Mouse (Mus musculus) heart, embryonic 14.5 days (tissue): Measurements from ENCODE around the gene Serpina10. TPM values are rescaled to one million over a fixed set of nuclear protein-coding genes. Genes with fewer than 3 reads are reported as not detected.
"Not testable (repeated sequence)": the region's sequence is repeated elsewhere in the genome, so short reads cannot be mapped to it uniquely, and the experiment has no call there.

Experiments used
- ATAC-seq: fragments of 200-750 bp; cut with Nextera tagmentation; 2 replicates; pipeline ENCODE4 v1.8.0; 2017; ENCODE audit warnings: low read depth, moderate TSS enrichment; ENCODE audit not compliant: insufficient number of reproducible peaks, insufficient read depth, low FRiP score
- H3K27ac ChIP-seq, 2 experiments: fragments of 200-500 bp in 1 of 2; fragments of 300-500 bp in 1 of 2; sonication (generic) in 1 of 2; replicated peaks in 1 of 2; 2 replicates each; pipeline ENCODE4 v1.5.1; 2012 to 2014; ENCODE audit warnings: low read depth in 2 of 2, low read length in 2 of 2, control low read depth in 1 of 2, mild to moderate bottlenecking in 1 of 2, mixed read lengths in 1 of 2; ENCODE audit not compliant: control insufficient read depth in 1 of 2, insufficient read depth in 1 of 2
- H3K27me3 ChIP-seq: fragments of 300-500 bp; sonication (generic); 2 replicates; pipeline ENCODE4 v1.6.1; 2014; ENCODE audit warnings: mild to moderate bottlenecking, low read length, control low read depth; ENCODE audit not compliant: control insufficient read depth, insufficient read depth
- H3K36me3 ChIP-seq: fragments of 300-500 bp; sonication (generic); 2 replicates; pipeline ENCODE4 v1.6.1; 2014; ENCODE audit warnings: mild to moderate bottlenecking, control low read depth, low read length, mixed read lengths; ENCODE audit not compliant: control insufficient read depth, insufficient read depth
- H3K4me1 ChIP-seq, 2 experiments: fragments of 200-500 bp in 1 of 2; fragments of 300-500 bp in 1 of 2; sonication (generic) in 1 of 2; 2 replicates each; pipeline ENCODE4 v1.6.1; 2012 to 2014; ENCODE audit warnings: low read length in 2 of 2, control low read depth in 1 of 2, mixed read lengths in 1 of 2; ENCODE audit not compliant: control insufficient read depth in 2 of 2, insufficient read depth in 2 of 2
- H3K4me2 ChIP-seq: fragments of 300-500 bp; sonication (generic); 2 replicates; pipeline ENCODE4 v1.6.1; 2014; ENCODE audit warnings: mild to moderate bottlenecking, low read length
- H3K4me3 ChIP-seq, 2 experiments: fragments of 200-500 bp in 1 of 2; fragments of 300-500 bp in 1 of 2; sonication (generic) in 1 of 2; 2 replicates each; pipeline ENCODE4 v1.5.1; 2012 to 2014; ENCODE audit warnings: low read length in 2 of 2, mild to moderate bottlenecking in 2 of 2, control low read depth in 1 of 2, low read depth in 1 of 2, moderate library complexity in 1 of 2; ENCODE audit not compliant: control insufficient read depth in 1 of 2, insufficient read depth in 1 of 2
- H3K9ac ChIP-seq: fragments of 300-500 bp; sonication (generic); 2 replicates; pipeline ENCODE4 v1.6.1; 2014; ENCODE audit warnings: mild to moderate bottlenecking, low read length
- H3K9me3 ChIP-seq: fragments of 300-500 bp; sonication (generic); 2 replicates; pipeline ENCODE4 v1.6.1; 2016; ENCODE audit warnings: low read length, control low read depth; ENCODE audit not compliant: control insufficient read depth
- WGBS: fragments of 180-500 bp; shearing (Covaris S2); extraction: QIAGEN DNeasy Blood & Tissue Kit; methylation state at CpG from one replicate; pipeline ENCODE4 v1.1.7; 2014; 5-methylcytosine and 5-hydroxymethylcytosine counted together
- polyA plus RNA-seq: library from polyadenylated mRNA; unstranded; fragments of >200 nt; fragmentation: Nextera tagmentation; extraction: Ambion mirVana; gene quantifications from 2 replicates; pipeline ENCODE4 v1.2.1, GENCODE M21; 2014

Serpina10 gene
- polyA plus RNA-seq: not detected in 2 replicates

DNA sequence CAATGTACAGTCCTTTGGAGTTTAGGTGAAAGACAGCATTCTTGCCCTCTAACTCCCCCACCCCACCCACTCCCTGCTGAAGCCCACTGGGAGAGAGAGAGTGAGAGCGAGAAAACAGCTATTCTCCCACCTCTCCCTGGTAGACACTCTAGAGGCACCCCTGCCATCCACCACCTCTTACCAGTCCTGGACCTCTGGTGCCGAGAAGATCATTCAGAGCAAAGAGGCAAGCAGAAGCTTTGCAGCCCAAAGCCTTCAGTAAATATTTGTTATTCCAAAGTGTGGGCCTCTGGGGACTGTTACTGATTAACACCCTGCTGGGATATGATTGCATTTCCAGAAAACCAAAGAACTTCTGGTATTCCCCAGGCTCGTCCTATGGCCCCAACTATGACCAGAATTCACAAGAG is at the start of gene Serpina10:
Gene Serpina10 (minus strand): TSS at position 242 of the 410 bp plus-strand sequence.
- Histone ChIP-seq H3K4me3 (no peak within 1 kb of the TSS), H3K4me2 (no peak within 1 kb of the TSS), H3K9me3 (no peaks in the 10 kb centered on the region), H3K9ac (no peak within 1 kb of the TSS), H3K27ac (no peak within 1 kb of the TSS), H3K36me3 (no peaks in the 10 kb centered on the region), H3K27me3 (no peaks in the 10 kb centered on the region), H3K4me1 (no peaks in the 10 kb centered on the region; a peak in 1 of 4 replicates)
- ATAC-seq: no peak
- WGBS: 66% methylated on average over 3 of the region's 3 CpGs

DNA sequence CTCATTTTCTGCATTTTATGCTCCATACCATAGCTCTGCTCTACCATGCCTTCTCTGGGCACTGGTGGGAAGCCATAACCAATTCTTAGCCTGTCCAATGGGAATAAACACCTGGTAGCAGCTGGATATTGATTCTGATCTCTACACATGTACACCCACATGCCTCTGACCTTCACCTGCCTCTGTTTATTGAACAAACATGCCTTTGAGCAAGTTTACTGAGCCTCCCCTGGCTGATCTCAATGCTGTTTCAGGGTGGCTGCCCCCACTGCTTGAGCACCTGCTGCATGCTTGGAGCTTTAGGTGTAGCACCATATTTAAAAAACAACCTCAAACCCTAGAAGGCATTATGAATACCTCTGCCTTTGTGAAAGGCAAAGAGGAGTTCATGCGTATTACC is 48.6 kb upstream of the Serpina10 start:
- not testable (repeated sequence) for H3K4me1 ChIP-seq, H3K4me2 ChIP-seq, H3K9ac ChIP-seq, H3K27me3 ChIP-seq, H3K36me3 ChIP-seq, H3K4me3 ChIP-seq, ATAC-seq, H3K9me3 ChIP-seq, H3K27ac ChIP-seq
- 100% methylated on average over 1 of the region's 1 CpGs for WGBS

DNA sequence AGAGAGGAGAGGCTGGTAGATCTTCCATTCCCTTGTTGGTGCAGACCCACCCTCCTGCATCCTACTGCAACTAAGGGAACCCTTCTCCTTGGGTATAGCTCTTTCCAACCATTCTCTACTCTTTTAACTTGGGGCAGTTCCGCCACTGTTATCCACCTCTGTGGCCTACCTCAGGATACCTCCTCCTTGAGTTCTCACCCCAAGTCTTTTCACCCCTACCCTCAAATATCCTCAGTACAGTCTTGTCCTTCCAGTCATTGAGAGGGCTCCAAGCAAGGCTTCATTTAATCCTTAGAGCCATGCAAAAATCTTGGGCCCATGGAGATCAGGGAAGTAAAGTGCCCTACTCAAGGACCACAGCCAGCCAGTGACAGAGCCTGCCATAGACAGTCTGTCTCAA is 44.8 kb upstream of the Serpina10 start, which contains the start of gene Serpina16:
Gene Serpina16 (minus strand): TSS at position 101 of the 400 bp plus-strand sequence.
- no peak within 1 kb of the TSS for H3K4me2 ChIP-seq
- WGBS: 89% methylated on average over 1 of the region's 1 CpGs
- no peak for ATAC-seq
- H3K27ac ChIP-seq: no peak within 1 kb of the TSS
- H3K9me3 ChIP-seq: no peaks in the 10 kb centered on the region
- H3K36me3 ChIP-seq: no peaks in the 10 kb centered on the region
- H3K4me1 ChIP-seq: peaks cover 2 to 4% of the 10 kb centered on the region in 2 experiments; a peak in 2 of 4 replicates
- no peak within 1 kb of the TSS for H3K4me3 ChIP-seq
- H3K27me3 ChIP-seq: no peaks in the 10 kb centered on the region
- no peak within 1 kb of the TSS for H3K9ac ChIP-seq

GRCm38 (mm10) chr12:103673179-103673578 is 41.9 kb upstream of the Serpina10 start:
- H3K9ac ChIP-seq: no peak overlapping the region
- 70% methylated on average over 2 of the region's 2 CpGs for WGBS

DNA sequence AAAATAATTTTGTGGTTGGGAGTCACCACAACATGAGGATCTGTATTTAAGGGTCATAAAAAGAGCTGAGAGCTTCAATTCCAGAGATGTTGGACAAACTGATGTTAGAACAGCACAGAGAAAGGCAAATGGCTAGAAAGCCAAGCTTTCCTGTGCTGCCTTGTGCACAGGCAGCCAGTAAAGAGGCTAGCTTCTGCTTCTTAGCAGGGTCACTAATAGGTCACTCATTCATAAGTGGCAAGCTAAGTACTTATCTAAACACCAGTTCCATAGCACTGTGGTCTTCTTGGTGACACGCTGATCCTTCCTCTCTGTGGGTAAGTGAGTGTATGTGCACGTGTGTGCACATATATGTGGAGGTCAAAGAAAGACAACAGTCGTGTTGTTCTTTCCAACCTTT is 40.2 kb upstream of the Serpina10 start:
- no peaks in the 10 kb centered on the region for H3K36me3 ChIP-seq
- no peak overlapping the region for H3K4me3 ChIP-seq
- peaks cover 2% of the 10 kb centered on the region in 2 experiments; a peak in 1 of 4 replicates for H3K4me1 ChIP-seq
- H3K9ac ChIP-seq: no peak overlapping the region
- ATAC-seq: no peak
- H3K27me3 ChIP-seq: no peaks in the 10 kb centered on the region
- no peak overlapping the region for H3K4me2 ChIP-seq
- H3K9me3 ChIP-seq: no peaks in the 10 kb centered on the region
- WGBS: 54% methylated on average over 3 of the region's 3 CpGs
- H3K27ac ChIP-seq: no peak overlapping the region

More at GRCm38 (mm10) chr12:103673179-103673578, 41.9 kb upstream of the Serpina10 start:
- Histone ChIP-seq H3K4me1 (peaks cover 2 to 4% of the 10 kb centered on the region in 2 experiments; a peak in 2 of 4 replicates), H3K27ac (no peak overlapping the region), H3K27me3 (no peaks in the 10 kb centered on the region), H3K9me3 (no peaks in the 10 kb centered on the region), H3K4me3 (no peak overlapping the region), H3K36me3 (no peaks in the 10 kb centered on the region), H3K4me2 (no peak overlapping the region)
- ATAC-seq: no peak

GRCm38 (mm10) chr12:103670964-103671363 is 39.7 kb upstream of the Serpina10 start:
- Histone ChIP-seq H3K36me3 (no peaks in the 10 kb centered on the region), H3K4me1 (0 out of 4 replicates have a peak, but pooled peaks cover 0 to 2% of the 10 kb centered on the region in 2 experiments), H3K9ac (no peak overlapping the region), H3K4me3 (no peak overlapping the region), H3K27ac (no peak overlapping the region), H3K27me3 (no peaks in the 10 kb centered on the region), H3K9me3 (0 out of 2 replicates have a peak, but pooled peaks cover 2% of the 10 kb centered on the region), H3K4me2 (no peak overlapping the region)
- ATAC-seq: no peak
- WGBS: 35% methylated on average over 2 of the region's 2 CpGs

DNA sequence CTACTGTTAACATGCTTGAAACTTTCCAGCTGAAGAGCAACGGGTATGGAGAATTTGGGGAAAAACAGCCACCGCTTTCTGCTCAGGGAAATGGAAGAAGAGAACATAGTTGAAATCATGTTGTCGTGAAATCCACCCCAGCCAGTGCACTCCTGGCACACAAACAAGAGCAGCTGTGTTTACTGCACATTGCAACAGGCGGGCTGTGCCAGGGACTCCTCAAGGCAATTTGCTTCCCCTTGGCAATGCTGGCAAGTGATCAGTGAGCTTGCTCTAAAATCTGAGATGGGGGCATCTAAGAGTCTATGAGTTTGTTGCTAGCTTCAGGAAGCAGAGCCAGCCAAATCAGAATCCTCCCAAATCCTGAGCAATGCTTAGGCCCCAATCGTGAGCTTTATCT is 39.1 kb upstream of the Serpina10 start:
- 0 out of 4 replicates have a peak, but pooled peaks cover 0 to 2% of the 10 kb centered on the region in 2 experiments for H3K4me1 ChIP-seq
- no peak overlapping the region for H3K9ac ChIP-seq
- 0 out of 2 replicates have a peak, but pooled peaks cover 2% of the 10 kb centered on the region for H3K9me3 ChIP-seq
- no peak for ATAC-seq
- no peak overlapping the region for H3K4me2 ChIP-seq
- no peak overlapping the region for H3K4me3 ChIP-seq
- no peak overlapping the region for H3K27ac ChIP-seq
- no peaks in the 10 kb centered on the region for H3K27me3 ChIP-seq
- no peaks in the 10 kb centered on the region for H3K36me3 ChIP-seq
- 80% methylated on average over 5 of the region's 5 CpGs for WGBS

- Histone ChIP-seq H3K27me3 (no peaks in the 10 kb centered on the region), H3K4me3 (no peak overlapping the region), H3K9me3 (0 out of 2 replicates have a peak, but pooled peaks cover 2% of the 10 kb centered on the region), H3K4me2 (no peak overlapping the region), H3K4me1 (no peaks in the 10 kb centered on the region), H3K36me3 (no peaks in the 10 kb centered on the region), H3K27ac (no peak overlapping the region), H3K9ac (no peak overlapping the region)
- 91% methylated on average over 3 of the region's 3 CpGs for WGBS
- no peak for ATAC-seq
Measured at GRCm38 (mm10) chr12:103665286-103665685, 34.0 kb upstream of the Serpina10 start.
